Mouse (Mus musculus): ENCODE results near the gene Lat.
"Not testable (repeated sequence)": the region's sequence is repeated elsewhere in the genome, so short reads cannot be mapped to it uniquely, and the experiment has no call there.

Gene Lat

GRCm38 (mm10) chr7:126369393-126369792, at the start of gene Lat:
Lat (minus strand) TSS chr7:126369570.
- DNase-seq (ENCODE audit: inconsistent ontology term) = no peak

DNA sequence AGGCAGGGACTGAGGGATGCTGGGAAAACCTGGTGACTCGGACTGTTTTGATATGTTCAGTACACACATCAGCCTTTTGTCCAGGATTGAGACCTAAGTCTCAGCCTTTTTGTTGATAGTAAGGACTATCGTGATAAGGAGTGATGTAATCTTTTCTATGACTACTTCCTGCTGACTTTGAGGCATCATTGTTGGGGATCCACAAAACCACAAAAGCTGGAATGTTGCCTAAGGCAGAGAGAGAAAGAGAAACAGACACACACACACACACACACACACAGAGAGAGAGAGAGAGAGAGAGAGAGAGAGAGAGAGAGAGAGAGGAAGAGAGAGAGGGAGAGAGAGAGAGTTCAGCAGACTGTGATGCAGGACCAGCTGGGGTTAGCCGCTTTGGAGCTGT, 49.1 kb upstream of the Lat start:
- peak; percentile 56 for DNase-seq (ENCODE audit: inconsistent ontology term)

GRCm38 (mm10) chr7:126417606-126418005, 48.2 kb upstream of the Lat start:
- DNase-seq (ENCODE audit: inconsistent ontology term) = no peak

GRCm38 (mm10) chr7:126417045-126417444, 47.7 kb upstream of the Lat start:
- DNase-seq (ENCODE audit: inconsistent ontology term) = no peak

- DNase-seq (ENCODE audit: inconsistent ontology term) = no peak
Measured at GRCm38 (mm10) chr7:126416615-126417014, 47.2 kb upstream of the Lat start.

- DNase-seq (ENCODE audit: inconsistent ontology term) = no peak
Measured at GRCm38 (mm10) chr7:126414725-126415124, 45.4 kb upstream of the Lat start, which contains the start of gene Cd19. Cd19 (minus strand) TSS chr7:126414889.

DNA sequence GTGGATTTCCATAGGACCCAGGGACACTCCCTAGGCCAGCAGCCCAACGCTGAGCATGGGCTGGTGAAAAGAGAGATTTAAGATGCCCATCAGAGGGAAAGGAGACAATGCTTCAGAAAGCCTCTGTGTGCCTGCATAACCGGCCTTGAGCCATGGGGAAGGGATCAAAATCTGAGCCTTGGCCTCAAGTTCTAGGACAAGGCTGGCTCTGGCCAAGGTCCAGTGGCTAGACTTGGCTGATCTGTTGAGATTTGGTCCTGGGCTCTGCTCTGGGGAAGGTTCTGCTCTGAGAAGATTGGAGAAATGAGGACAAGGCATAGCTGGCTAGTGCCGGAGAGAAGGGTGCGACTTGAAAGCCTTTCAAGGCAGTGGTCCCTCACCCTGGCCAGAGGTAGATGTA, 41.7 kb upstream of the Lat start:
- no peak for DNase-seq (ENCODE audit: inconsistent ontology term)

GRCm38 (mm10) chr7:126408686-126409085, 39.3 kb upstream of the Lat start:
- DNase-seq (ENCODE audit: inconsistent ontology term) = peak; percentile 60

DNA sequence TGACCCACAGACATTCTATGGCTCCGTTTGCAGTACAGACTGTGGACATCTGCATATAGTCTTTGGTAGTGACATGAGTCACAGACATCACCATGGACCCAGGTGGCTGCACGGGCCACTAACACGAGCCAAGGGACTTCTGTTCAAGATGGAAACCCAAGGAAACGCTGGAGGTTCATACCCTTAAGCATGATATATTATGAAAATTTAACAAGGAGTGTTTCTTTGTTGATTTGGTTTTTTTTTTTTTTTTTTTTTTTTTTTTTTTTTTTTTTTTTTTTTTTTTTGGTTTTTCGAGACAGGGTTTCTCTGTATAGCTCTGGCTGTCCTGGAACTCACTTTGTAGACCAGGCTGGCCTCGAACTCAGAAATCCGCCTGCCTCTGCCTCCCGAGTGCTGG, 33.1 kb upstream of the Lat start:
- DNase-seq (ENCODE audit: inconsistent ontology term) = not testable (repeated sequence)

- DNase-seq (ENCODE audit: inconsistent ontology term) = peak; percentile 59
Measured at GRCm38 (mm10) chr7:126399548-126399947, 30.2 kb upstream of the Lat start.

DNA sequence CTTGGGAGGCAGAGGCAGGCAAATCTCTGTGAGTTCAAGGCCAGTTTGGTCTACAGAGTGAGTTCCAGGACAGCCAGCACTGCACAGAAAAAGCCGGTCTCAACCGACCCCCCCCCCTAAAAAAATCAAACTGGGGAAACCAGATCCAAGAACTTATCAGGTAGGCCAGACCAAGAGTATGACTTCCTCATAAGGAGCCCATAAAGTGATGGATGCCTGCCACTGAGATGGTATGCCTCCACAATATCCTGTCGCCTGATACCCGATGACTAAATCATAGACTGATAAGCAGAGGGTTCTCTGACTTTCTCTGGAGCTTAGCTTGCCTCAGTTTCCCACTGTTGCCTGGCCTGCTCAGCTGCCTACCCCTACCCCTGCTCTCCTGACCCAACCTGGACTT, 28.5 kb upstream of the Lat start:
- no peak for DNase-seq (ENCODE audit: inconsistent ontology term)

DNA sequence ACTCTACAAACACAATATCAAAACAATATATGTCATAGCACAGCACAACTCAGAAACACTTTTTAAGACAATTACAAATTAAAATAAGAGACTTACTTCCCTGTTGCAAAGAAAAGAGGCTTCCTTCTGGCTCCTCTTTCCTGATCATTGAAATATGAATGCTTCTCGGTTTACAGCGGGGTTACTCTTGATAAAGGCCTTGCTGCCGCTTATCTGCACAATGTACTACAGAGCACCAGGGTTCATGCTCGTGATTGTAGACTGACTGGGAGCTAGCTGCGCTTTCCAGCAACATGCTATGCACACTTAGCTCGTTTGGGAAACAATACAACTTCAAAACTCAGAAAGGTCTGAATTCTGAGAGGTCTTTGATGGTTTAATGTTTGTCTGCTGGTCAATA, 27.9 kb upstream of the Lat start:
- DNase-seq (ENCODE audit: inconsistent ontology term) = no peak

- peak; percentile 99 for DNase-seq (ENCODE audit: inconsistent ontology term)
Measured at GRCm38 (mm10) chr7:126396298-126397119, 27.1 kb upstream of the Lat start, which contains the start of gene Nfatc2ip. Nfatc2ip (minus strand) TSS chr7:126396737.

DNA sequence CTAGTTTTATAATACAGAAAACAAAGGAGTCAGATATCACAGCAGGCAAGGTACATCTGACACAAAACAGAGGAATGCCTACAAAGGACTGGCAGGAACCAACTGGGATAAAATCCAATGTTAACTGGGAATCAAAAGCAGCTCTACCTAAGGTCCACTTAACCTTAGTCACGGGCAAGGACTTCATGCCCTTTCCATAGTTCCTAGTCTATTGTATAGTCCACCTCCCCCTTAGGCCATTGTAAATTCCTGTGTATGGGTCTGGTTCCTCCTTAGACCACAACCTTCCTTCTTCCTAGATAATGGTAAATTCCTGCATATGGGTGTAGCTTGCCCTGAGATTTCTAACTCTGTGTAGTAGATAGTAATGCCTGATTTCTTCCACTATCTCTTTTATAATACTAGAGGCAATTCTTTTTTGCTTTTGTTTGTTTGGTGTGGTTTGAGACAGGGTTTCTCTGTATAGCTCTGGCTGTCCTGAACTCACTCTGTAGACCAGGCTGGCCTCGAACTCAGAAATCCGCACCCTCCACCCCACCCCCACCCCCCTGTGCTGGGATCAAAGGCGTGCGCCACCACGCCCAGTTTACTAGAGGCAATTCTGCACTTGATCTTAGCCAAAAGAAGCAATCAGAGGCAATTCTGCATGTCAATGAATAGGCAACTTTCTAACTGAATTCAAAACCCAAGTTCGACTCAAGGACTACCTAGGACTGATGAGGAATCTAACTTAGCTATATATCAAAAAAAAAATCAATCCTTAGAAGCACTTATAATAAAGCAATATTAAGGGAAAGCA, 22.9 kb upstream of the Lat start:
- DNase-seq (ENCODE audit: inconsistent ontology term) = not testable (repeated sequence)

GRCm38 (mm10) chr7:126388185-126388584, 18.8 kb upstream of the Lat start:
- DNase-seq (ENCODE audit: inconsistent ontology term) = no peak

DNA sequence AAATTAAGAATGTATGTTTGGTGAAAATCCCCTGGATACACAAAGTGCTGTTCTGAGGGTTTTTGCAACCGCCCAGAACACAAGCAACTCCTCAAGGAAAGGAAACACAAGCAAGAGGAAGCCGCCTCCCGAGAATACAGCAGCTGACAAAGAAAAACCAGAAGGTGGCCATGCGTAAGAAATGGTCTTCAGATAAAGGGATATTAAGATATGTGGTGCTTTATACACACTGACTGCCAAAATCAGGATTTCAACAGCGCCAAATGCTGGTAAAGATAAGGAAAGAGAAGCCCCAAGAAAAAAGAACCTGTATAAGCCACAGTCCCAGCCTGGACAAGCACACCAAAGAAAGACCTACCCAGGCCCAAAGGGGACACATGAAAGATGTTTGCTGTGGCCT, 14.2 kb upstream of the Lat start:
- DNase-seq (ENCODE audit: inconsistent ontology term) = no peak

- peak; percentile 94 for DNase-seq (ENCODE audit: inconsistent ontology term)
Measured at GRCm38 (mm10) chr7:126377278-126378158, 8.1 kb upstream of the Lat start, which contains the start of gene Spns1. Spns1 (minus strand) TSS chr7:126377450.

DNA sequence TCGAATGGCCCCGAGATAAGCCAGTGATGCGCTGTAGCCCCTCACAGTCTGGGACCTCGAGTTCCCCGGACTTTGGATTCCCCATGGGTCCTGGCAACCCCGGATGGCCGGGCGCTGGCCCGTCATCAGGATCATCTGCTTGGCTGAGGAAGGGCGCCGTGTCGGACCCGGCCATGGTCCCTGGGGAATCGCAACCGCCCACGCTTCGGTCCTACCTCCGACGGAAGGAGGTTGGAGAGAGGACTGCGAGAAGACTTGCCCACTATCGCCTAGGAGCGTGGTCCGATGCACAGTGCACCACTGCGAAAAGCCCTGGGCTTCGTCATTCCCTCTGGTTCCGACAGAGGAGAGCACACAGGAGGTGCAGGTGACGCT, 7.5 kb upstream of the Lat start:
- DNase-seq (ENCODE audit: inconsistent ontology term) = no peak

DNA sequence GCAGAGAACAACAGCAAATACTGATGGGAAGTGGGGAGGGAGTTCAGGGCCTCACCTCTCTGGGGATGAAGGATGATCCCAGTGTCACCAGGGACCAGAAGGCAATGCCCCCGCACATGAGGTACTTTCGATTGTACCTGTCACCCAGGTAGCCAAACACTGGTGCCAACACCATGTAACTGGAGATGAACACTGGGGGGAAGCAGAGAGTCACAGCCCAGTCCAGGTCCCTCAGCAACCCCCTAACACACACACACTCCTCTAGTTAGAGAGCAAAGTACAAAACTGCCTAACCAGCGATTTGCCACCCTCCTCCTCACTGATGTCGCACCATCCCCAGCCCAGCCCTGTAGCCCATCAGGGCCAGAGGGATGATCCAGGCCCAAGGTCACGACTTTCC, 5.6 kb upstream of the Lat start:
- no peak for DNase-seq (ENCODE audit: inconsistent ontology term)

GRCm38 (mm10) chr7:126374526-126374925, 5.2 kb upstream of the Lat start:
- DNase-seq (ENCODE audit: inconsistent ontology term) = no peak

DNA sequence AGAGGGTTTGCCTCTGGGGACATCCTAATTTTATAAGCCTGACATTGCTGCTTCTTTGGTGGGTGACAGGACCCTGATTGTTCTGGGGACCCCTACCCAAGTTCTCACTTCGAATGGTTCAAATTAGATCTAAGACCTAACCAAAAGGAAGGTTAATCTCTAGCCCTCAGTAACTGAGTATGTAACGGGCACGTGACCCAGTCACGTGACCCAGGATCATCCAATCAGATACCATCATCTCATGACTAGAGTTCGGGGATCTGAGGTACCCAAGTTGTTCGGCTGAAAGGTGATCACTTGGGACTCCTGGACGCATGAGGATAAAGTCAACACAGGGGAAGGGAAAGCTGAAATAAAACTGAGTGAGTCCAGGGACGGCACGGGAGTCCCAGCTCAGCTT, 3.6 kb upstream of the Lat start:
- no peak for DNase-seq (ENCODE audit: inconsistent ontology term)

DNA sequence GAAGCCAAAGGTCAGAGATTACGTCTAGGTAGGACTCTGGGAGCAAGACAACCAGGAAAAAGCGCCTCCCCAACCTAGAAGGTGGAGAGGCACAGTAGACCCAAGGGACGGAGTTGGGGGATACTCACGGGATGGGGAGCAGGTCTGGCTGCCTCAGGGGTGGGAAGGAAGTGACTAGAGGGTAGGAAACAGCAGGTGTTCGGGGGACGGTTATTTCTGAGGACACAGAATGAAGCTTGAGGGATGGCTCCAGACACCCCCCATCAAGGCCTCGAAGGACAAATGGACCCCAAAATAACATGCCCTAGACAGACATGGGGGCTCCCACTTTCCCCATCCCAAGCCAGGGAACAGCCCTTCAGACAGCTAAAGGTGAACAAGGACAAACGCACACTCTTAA, 1.0 kb downstream of the Lat start:
- DNase-seq (ENCODE audit: inconsistent ontology term) = no peak

Measured in Muller cell, postnatal 12 days (primary cell).